Mouse (Mus musculus) thymus, adult 2 months (tissue): ENCODE measurements around the gene Add1.

ENCODE experiments used
- CTCF ChIP-seq: fragments of 200-500 bp; IDR thresholded peaks from 2 replicates; pipeline ENCODE4 v1.5.1; 2012; ENCODE audit warnings: mild to moderate bottlenecking, control low read depth, low read length, moderate library complexity, borderline replicate concordance; ENCODE audit not compliant: control insufficient read depth, poor library complexity, insufficient read depth; ENCODE audit errors: extremely low read depth
- POLR2A ChIP-seq: fragments of 200-500 bp; IDR thresholded peaks from 2 replicates; pipeline ENCODE4 v1.6.1; 2012; ENCODE audit warnings: mild to moderate bottlenecking, low read length, control low read depth, moderate library complexity; ENCODE audit not compliant: control insufficient read depth, poor library complexity, insufficient read depth; ENCODE audit errors: extremely low read depth

- TF ChIP-seq CTCF (no peak), POLR2A (no peak)
Observed at GRCm38 (mm10) chr5:34534776-34535581, 38.5 kb upstream of the Add1 start.
